Comparison of ENCODE assay signal across 8 mouse cellular contexts in the genomic region with DNA sequence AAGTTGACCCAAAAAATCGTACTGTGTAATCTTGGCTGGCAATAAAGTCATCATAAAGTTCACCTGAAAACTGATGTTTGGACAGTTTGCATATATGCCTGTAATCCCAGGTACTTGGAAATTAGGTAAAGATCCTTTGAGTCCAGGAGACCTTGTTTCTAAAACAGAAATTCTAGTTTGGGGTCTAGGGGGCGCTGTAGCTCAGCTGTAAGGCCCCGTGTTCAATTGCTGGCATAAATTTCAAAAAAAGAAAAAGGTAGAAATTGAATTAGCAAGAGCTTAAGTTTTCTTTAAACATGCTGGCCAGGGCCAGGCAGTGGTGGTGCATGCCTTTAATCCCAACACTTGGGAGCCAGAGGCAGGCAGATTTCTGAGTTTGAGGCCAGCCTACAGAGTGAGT. TPM values are rescaled to one million over a fixed set of nuclear protein-coding genes. Genes with fewer than 3 reads are reported as not detected.
DNase-seq lines count a peak whose midpoint lies in the region; TF ChIP-seq lines count a peak whose summit lies in the region.

No protein-coding gene starts in this region.

- H3K9me3 ChIP-seq in heart, embryonic 10.5 days: no peaks in the 10 kb centered on the region
- H3K9me3 ChIP-seq in embryonic facial prominence, embryonic 10.5 days: no peaks in the 10 kb centered on the region

- H3K4me3 ChIP-seq in heart, embryonic 10.5 days: no peak overlapping the region
- H3K4me3 ChIP-seq in thymus, adult 2 months (ENCODE audit: control insufficient read depth, insufficient read depth, low read length): no peak overlapping the region
- H3K4me3 ChIP-seq in embryonic facial prominence, embryonic 10.5 days: no peak overlapping the region

- H3K27me3 ChIP-seq in heart, embryonic 10.5 days (ENCODE audit: insufficient read depth, poor library complexity, severe bottlenecking): no peaks in the 10 kb centered on the region
- no peaks in the 10 kb centered on the region for H3K27me3 ChIP-seq in thymus, adult 2 months (ENCODE audit: control insufficient read depth, insufficient read depth, low read length)
- H3K27me3 ChIP-seq in embryonic facial prominence, embryonic 10.5 days (replicated peaks; ENCODE audit: low read depth, poor library complexity, severe bottlenecking): no peaks in the 10 kb centered on the region

- peaks cover 3% of the 10 kb centered on the region; the same call in 1 of the 2 replicates for H3K4me1 ChIP-seq in heart, embryonic 10.5 days
- peaks cover 3% of the 10 kb centered on the region for H3K4me1 ChIP-seq in thymus, adult 2 months (replicated peaks; ENCODE audit: control insufficient read depth, insufficient read depth, low read length)
- H3K4me1 ChIP-seq in embryonic facial prominence, embryonic 10.5 days: peaks cover 5% of the 10 kb centered on the region; the same call in 1 of the 2 replicates

- no peak overlapping the region for H3K27ac ChIP-seq in heart, embryonic 10.5 days
- no peak overlapping the region for H3K27ac ChIP-seq in thymus, adult 2 months (ENCODE audit: control insufficient read depth, insufficient read depth, low read length)
- no peak overlapping the region for H3K27ac ChIP-seq in embryonic facial prominence, embryonic 10.5 days (replicated peaks)

- DNase-seq in heart, postnatal 4 days: peak; percentile 33
- DNase-seq in heart, embryonic 10.5 days (ENCODE audit: low spot score): no peak
- DNase-seq in thymus, adult 2 months: peak; percentile 39
- no peak for DNase-seq in thymus, adult 18-20 months
- DNase-seq in cerebellum, postnatal 25 days: peak; percentile 19 to 42
- peak; percentile 22 to 72 for DNase-seq in spleen, postnatal 4 days (ENCODE audit: low spot score in 2 of 2)
- no peak for DNase-seq in layer of hippocampus, adult 9-10 months (ENCODE audit: low spot score)
- DNase-seq in embryonic facial prominence, embryonic 10.5 days (ENCODE audit: low spot score): no peak

- 39% methylated on average over 3 of the region's 3 CpGs for WGBS in heart, embryonic 10.5 days
- WGBS in thymus, adult 2 months: 57% methylated on average over 3 of the region's 3 CpGs
- 46% methylated on average over 3 of the region's 3 CpGs for WGBS in embryonic facial prominence, embryonic 10.5 days

- no peak for TF ChIP-seq POLR2A in thymus, adult 2 months (IDR thresholded peaks at IDR 0.05; ENCODE audit: control insufficient read depth, extremely low read depth, insufficient read depth, low read length, poor library complexity)

- TF ChIP-seq CTCF in thymus, adult 2 months (IDR thresholded peaks at IDR 0.05; ENCODE audit: borderline replicate concordance, control insufficient read depth, extremely low read depth, insufficient read depth, low read length, poor library complexity): no peak

- peaks cover 52% of the 10 kb centered on the region for H3K36me3 ChIP-seq in heart, embryonic 10.5 days
- peaks cover 45% of the 10 kb centered on the region for H3K36me3 ChIP-seq in thymus, adult 2 months (ENCODE audit: control insufficient read depth, insufficient read depth, low read length)
- peaks cover 58% of the 10 kb centered on the region for H3K36me3 ChIP-seq in embryonic facial prominence, embryonic 10.5 days (replicated peaks)

RNA-seq across cellular contexts. Expression of a gene that starts 9.6 kb away (rescaled TPM):
- 100 to 1,000 TPM; 166 to 176 TPM for total RNA-seq in heart, postnatal 4 days (2021)
- 461 and 481 TPM in 2 replicates for polyA plus RNA-seq in heart, embryonic 10.5 days (2016; fragmentation: Nextera tagmentation; extraction: Ambion mirVana)
- 85.2 and 104 TPM in 2 replicates for polyA plus RNA-seq in thymus, adult 2 months (2012; rRNA removed)
- 622 and 633 TPM in 2 replicates for polyA plus RNA-seq in embryonic facial prominence, embryonic 10.5 days (2016; fragmentation: Nextera tagmentation; extraction: Ambion mirVana)

Comparison
In these comparisons a context has a peak if more than half of its experiments do, and no peak if none do; other contexts are left out.
1. DNase-seq: peak in heart, postnatal 4 days (single experiment), thymus, adult 2 months (single experiment), cerebellum, postnatal 25 days (2 of 2) and spleen, postnatal 4 days (2 of 2); none in heart, embryonic 10.5 days (single experiment), thymus, adult 18-20 months (0 of 2), layer of hippocampus, adult 9-10 months (single experiment) and embryonic facial prominence, embryonic 10.5 days (single experiment).